Mouse (Mus musculus): ENCODE results near the gene Apaf1. TPM values are rescaled to one million over a fixed set of nuclear protein-coding genes. Genes with fewer than 3 reads are reported as not detected.

Gene Apaf1
- total RNA-seq, 2 experiments from 2014 or later, result 11.8 to 16.0 TPM

GRCm38 (mm10) chr10:91083393-91083927 lies 890 bp upstream of the Apaf1 start:
- DNase-seq (ENCODE audit: low spot score in 2 of 2), result no peak

GRCm38 (mm10) chr10:91081959-91082507 lies 537 bp downstream of the Apaf1 start:
- DNase-seq (ENCODE audit: low spot score in 2 of 2), result no peak

GRCm38 (mm10) chr10:91080540-91080939 lies 2.0 kb downstream of the Apaf1 start:
- no peak for DNase-seq (ENCODE audit: low spot score in 2 of 2)

GRCm38 (mm10) chr10:91076667-91077066 lies 5.9 kb downstream of the Apaf1 start:
- no peak for DNase-seq (ENCODE audit: low spot score in 2 of 2)

- no peak for DNase-seq (ENCODE audit: low spot score in 2 of 2)
Observed at GRCm38 (mm10) chr10:91073345-91073744, 9.2 kb downstream of the Apaf1 start.

GRCm38 (mm10) chr10:91071768-91072167 lies 10.8 kb downstream of the Apaf1 start:
- no peak for DNase-seq (ENCODE audit: low spot score in 2 of 2)

- no peak for DNase-seq (ENCODE audit: low spot score in 2 of 2)
Observed at GRCm38 (mm10) chr10:91062355-91062754, 20.2 kb downstream of the Apaf1 start.

- DNase-seq (ENCODE audit: low spot score in 2 of 2), result no peak
Observed at GRCm38 (mm10) chr10:91060742-91061141, 21.8 kb downstream of the Apaf1 start.

GRCm38 (mm10) chr10:91052734-91053133 lies 29.8 kb downstream of the Apaf1 start:
- no peak for DNase-seq (ENCODE audit: low spot score in 2 of 2)

GRCm38 (mm10) chr10:91051156-91051555 lies 31.4 kb downstream of the Apaf1 start:
- no peak for DNase-seq (ENCODE audit: low spot score in 2 of 2)

GRCm38 (mm10) chr10:91049696-91050095 lies 32.9 kb downstream of the Apaf1 start:
- DNase-seq (ENCODE audit: low spot score in 2 of 2), result no peak

GRCm38 (mm10) chr10:91033942-91034341 lies 48.6 kb downstream of the Apaf1 start:
- DNase-seq (ENCODE audit: low spot score in 2 of 2), result peak; percentile 76 to 80

GRCm38 (mm10) chr10:91032399-91032798 lies 50.2 kb downstream of the Apaf1 start:
- DNase-seq (ENCODE audit: low spot score in 2 of 2), result peak; percentile 87 to 92

- DNase-seq (ENCODE audit: low spot score in 2 of 2), result no peak
Observed at GRCm38 (mm10) chr10:91031176-91031575, 51.4 kb downstream of the Apaf1 start.

- DNase-seq (ENCODE audit: low spot score in 2 of 2), result no peak
Observed at GRCm38 (mm10) chr10:91029002-91029539, 53.5 kb downstream of the Apaf1 start.

GRCm38 (mm10) chr10:91027964-91028363 lies 54.6 kb downstream of the Apaf1 start:
- no peak for DNase-seq (ENCODE audit: low spot score in 2 of 2)

- no peak for DNase-seq (ENCODE audit: low spot score in 2 of 2)
Observed at GRCm38 (mm10) chr10:91027468-91027867, 55.1 kb downstream of the Apaf1 start.

GRCm38 (mm10) chr10:91005858-91006538 lies 76.6 kb downstream of the Apaf1 start:
- no peak for DNase-seq (ENCODE audit: low spot score in 2 of 2)

GRCm38 (mm10) chr10:91001421-91001820 lies 81.1 kb downstream of the Apaf1 start:
- peak; percentile 15 to 22 for DNase-seq (ENCODE audit: low spot score in 2 of 2)

- DNase-seq (ENCODE audit: low spot score in 2 of 2), result peak; percentile 63 to 70
Observed at GRCm38 (mm10) chr10:90999899-91000298, 82.7 kb downstream of the Apaf1 start.

- no peak for DNase-seq (ENCODE audit: low spot score in 2 of 2)
Observed at GRCm38 (mm10) chr10:90993869-90994268, 88.7 kb downstream of the Apaf1 start.

- no peak for DNase-seq (ENCODE audit: low spot score in 2 of 2)
Observed at GRCm38 (mm10) chr10:90992237-90992636, 90.3 kb downstream of the Apaf1 start.

All from left cerebral cortex, adult 18-20 months (tissue).